Mouse (Mus musculus) forebrain, embryonic 12.5 days (tissue): Measurements from ENCODE around the gene Duox1. TPM values are rescaled to one million over a fixed set of nuclear protein-coding genes. Genes with fewer than 3 reads are reported as not detected.
"Not testable (repeated sequence)": the region's sequence is repeated elsewhere in the genome, so short reads cannot be mapped to it uniquely, and the experiment has no call there.

Experiments
- ATAC-seq: fragments of 200-750 bp; cut with Nextera tagmentation; 2 replicates; pipeline ENCODE4 v1.8.0; 2017; ENCODE audit warnings: moderate TSS enrichment; ENCODE audit not compliant: low FRiP score
- H3K27ac ChIP-seq: fragments of 300-500 bp; sonication (generic); 2 replicates; pipeline ENCODE4 v1.5.1; 2016; ENCODE audit warnings: mild to moderate bottlenecking
- H3K27me3 ChIP-seq: fragments of 300-500 bp; sonication (generic); 2 replicates; pipeline ENCODE4 v1.6.1; 2016; ENCODE audit warnings: mild to moderate bottlenecking
- H3K36me3 ChIP-seq: fragments of 300-500 bp; sonication (generic); replicated peaks from 2 replicates; pipeline ENCODE4 v1.6.1; 2016; ENCODE audit warnings: mild to moderate bottlenecking
- H3K4me1 ChIP-seq: fragments of 300-500 bp; sonication (generic); 2 replicates; pipeline ENCODE4 v1.6.1; 2016
- H3K4me2 ChIP-seq: fragments of 300-500 bp; sonication (generic); 2 replicates; pipeline ENCODE4 v1.6.1; 2016; ENCODE audit warnings: mild to moderate bottlenecking, moderate library complexity
- H3K4me3 ChIP-seq: fragments of 300-500 bp; sonication (generic); replicated peaks from 2 replicates; pipeline ENCODE4 v1.5.1; 2016; ENCODE audit warnings: mild to moderate bottlenecking
- H3K9ac ChIP-seq: fragments of 300-500 bp; sonication (generic); 2 replicates; pipeline ENCODE4 v1.6.1; 2016; ENCODE audit warnings: mild to moderate bottlenecking
- H3K9me3 ChIP-seq: fragments of 300-500 bp; sonication (generic); 2 replicates; pipeline ENCODE4 v1.6.1; 2016
- WGBS: fragments of 180-500 bp; shearing (Covaris S2); methylation state at CpG from one replicate; pipeline ENCODE4 v1.1.7; 2016; 5-methylcytosine and 5-hydroxymethylcytosine counted together
- polyA plus RNA-seq: library from polyadenylated mRNA; unstranded; fragments of >200 nt; fragmentation: Nextera tagmentation; extraction: Ambion mirVana; gene quantifications from 2 replicates; pipeline ENCODE4 v1.2.1, GENCODE M21; 2016

The Duox1 gene
- polyA plus RNA-seq, 1 experiment from 2014 or later = 0.04 TPM

DNA sequence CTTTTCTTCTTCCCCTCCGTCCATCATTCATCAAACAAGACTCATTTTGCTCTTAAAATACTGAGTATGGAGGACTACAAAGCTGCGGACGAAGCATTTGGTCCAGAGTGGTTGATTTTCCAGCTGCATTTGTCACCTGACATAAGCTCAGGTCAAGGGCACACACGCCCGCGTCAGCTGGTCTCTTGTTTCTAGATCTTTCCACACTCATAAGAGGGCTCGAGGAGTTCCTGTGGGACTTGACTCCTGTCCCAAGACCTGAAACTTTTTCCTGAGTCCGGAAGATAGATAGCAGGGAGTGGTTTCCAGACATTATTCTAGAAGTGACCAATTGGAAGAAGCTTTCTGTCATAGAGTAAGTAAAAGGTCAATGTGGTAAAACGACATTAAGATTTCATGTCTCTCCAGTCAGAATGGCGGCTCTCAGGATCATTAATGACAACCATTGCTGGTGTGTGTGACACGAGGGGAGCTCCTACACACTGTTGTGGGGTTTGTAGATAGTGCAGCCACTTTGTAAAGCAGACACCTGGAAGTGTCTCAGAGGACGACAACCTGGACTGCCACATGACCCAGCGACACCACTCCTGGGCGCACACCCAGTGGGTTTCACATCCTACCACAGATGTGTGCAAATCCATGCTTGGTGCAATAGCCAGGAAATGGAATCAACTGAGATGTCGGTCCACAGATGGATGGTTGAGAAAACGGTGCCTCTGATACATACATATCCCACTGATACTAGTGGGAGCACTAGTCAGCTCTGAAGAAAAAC, 66.0 kb downstream of the Duox1 start:
- Histone ChIP-seq H3K9me3 (no peaks in the 10 kb centered on the region), H3K9ac (no peak overlapping the region), H3K27me3 (0 out of 2 replicates have a peak, but pooled peaks cover 12% of the 10 kb centered on the region), H3K27ac (no peak overlapping the region), H3K4me1 (peaks cover 4% of the 10 kb centered on the region), H3K36me3 (no peaks in the 10 kb centered on the region), H3K4me3 (no peak overlapping the region), H3K4me2 (no peak overlapping the region)
- no peak for ATAC-seq
- WGBS = 74% methylated on average over 16 of the region's 16 CpGs

DNA sequence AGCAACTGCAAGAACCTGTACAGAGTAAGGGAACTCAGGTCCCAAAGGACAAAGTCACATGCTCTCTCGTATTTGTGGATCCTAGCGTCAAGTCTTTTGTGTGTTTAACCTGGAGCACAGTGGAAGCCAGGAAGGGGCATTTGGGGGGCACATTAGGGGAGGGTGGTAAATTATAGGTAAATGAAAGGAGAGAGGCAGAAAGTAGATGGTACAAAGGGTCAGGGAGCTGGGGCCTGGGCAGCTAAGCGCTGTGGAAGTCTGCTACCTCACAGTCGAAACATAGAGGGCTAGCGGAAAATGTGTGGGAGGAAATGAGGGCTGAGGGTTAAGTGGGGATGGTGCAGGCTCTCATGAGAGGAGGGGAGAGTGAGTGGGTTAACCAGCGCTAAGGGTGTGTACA, 66.6 kb downstream of the Duox1 start:
- Histone ChIP-seq H3K9ac (no peak overlapping the region), H3K27me3 (0 out of 2 replicates have a peak, but pooled peaks cover 12% of the 10 kb centered on the region), H3K27ac (no peak overlapping the region), H3K4me1 (peaks cover 4% of the 10 kb centered on the region), H3K4me3 (no peak overlapping the region), H3K9me3 (no peaks in the 10 kb centered on the region), H3K4me2 (no peak overlapping the region), H3K36me3 (no peaks in the 10 kb centered on the region)
- 88% methylated on average over 6 of the region's 6 CpGs for WGBS
- ATAC-seq = no peak

DNA sequence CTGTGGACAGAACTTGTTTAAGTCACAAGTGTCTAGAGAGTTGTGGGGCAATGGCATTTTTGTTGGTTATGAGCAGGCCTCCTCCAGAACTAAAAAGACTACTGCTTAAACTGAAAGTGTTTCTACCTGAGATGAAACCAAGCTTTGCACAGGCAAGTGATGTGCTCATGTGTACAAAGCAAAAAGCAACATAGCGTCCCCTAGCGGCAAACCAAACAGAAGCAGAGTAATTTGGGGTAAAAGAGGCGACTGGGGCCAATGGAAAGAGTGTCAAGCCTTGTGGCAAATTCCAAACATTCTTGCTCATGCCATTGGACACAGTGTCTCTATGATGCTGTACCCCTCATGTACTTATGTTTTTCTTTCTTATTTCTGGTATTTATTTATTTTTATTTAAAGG, 69.6 kb downstream of the Duox1 start:
- Histone ChIP-seq H3K4me3 (no peak overlapping the region), H3K36me3 (no peaks in the 10 kb centered on the region), H3K9me3 (no peaks in the 10 kb centered on the region), H3K4me1 (peaks cover 4% of the 10 kb centered on the region), H3K27me3 (0 out of 2 replicates have a peak, but pooled peaks cover 5% of the 10 kb centered on the region), H3K27ac (no peak overlapping the region), H3K9ac (no peak overlapping the region), H3K4me2 (no peak overlapping the region)
- 47% methylated on average over 3 of the region's 3 CpGs for WGBS
- ATAC-seq = no peak

DNA sequence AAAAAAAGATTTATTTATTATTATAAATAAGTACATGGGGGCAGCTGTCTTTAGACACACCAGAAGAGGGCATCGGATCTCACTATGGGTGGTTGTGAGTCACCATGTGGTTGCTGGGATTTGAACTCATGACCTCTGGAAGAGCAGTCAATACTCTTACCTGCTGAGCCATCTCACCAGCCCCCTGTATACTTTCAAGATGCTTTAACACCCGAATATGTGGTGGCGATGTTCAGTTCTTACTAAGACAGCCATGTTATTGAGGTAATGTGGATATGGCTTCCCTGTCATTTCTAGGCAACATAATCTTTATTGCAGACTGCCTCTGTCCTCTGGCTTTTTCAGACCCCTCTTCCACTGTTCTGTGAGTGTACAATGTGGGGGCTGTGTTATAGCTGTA, 71.7 kb downstream of the Duox1 start:
- H3K27me3 ChIP-seq, H3K36me3 ChIP-seq, H3K4me2 ChIP-seq, H3K9me3 ChIP-seq, ATAC-seq, H3K4me3 ChIP-seq, H3K4me1 ChIP-seq, H3K9ac ChIP-seq, H3K27ac ChIP-seq: not testable (repeated sequence)
- 98% methylated on average over 3 of the region's 3 CpGs for WGBS

DNA sequence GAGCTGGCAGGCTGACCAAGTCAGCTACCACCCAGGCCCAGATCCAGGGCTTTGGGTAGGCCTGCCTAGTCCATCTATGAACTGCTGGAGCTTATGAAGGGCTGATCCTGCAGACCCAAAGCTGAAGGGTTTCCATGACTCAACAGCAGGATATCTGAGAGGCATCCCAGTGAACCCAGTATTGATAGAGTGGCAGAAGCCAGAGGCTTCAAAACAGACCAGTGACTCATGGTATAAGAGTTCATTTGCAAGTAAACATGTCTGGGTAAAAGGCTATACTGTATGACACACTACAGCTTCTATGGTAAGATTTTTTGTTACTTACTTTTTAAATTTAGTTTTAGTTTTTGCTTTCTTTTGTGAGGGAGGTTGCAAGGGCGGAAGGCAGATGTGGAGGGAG, 80.7 kb downstream of the Duox1 start:
- Histone ChIP-seq H3K36me3 (no peaks in the 10 kb centered on the region), H3K9ac (no peak overlapping the region), H3K9me3 (no peaks in the 10 kb centered on the region), H3K27ac (no peak overlapping the region), H3K4me3 (no peak overlapping the region), H3K4me2 (no peak overlapping the region), H3K4me1 (no peaks in the 10 kb centered on the region), H3K27me3 (no peaks in the 10 kb centered on the region)
- no peak for ATAC-seq
- 84% methylated on average over 1 of the region's 1 CpGs for WGBS

Other genes with a start within 250 kb of the Duox1 start
- 15.3 and 16.9 TPM in 2 replicates for gene Spg11, start 197.3 kb upstream of the Duox1 start, polyA plus RNA-seq
- gene B2m, start 168.0 kb upstream of the Duox1 start, polyA plus RNA-seq = 80.0 and 89.6 TPM in 2 replicates
- gene Trim69, start 155.0 kb upstream of the Duox1 start, polyA plus RNA-seq = not detected in 2 replicates
- not detected in 2 replicates for gene Patl2, start 129.5 kb upstream of the Duox1 start, polyA plus RNA-seq
- not detected in 2 replicates for gene Terb2, start 129.4 kb upstream of the Duox1 start, polyA plus RNA-seq
- 23.9 and 24.3 TPM in 2 replicates for gene Sord, start 80.9 kb upstream of the Duox1 start, polyA plus RNA-seq
- gene Duox2, start 17.2 kb upstream of the Duox1 start, polyA plus RNA-seq = not detected in 2 replicates
- gene Duoxa2, start 16.8 kb upstream of the Duox1 start, polyA plus RNA-seq = not detected in 2 replicates
- gene Duoxa1, start 1.9 kb upstream of the Duox1 start, polyA plus RNA-seq = 0.17 TPM in 1 of 2 replicates, not detected in the other
- gene Shf, start 53.5 kb downstream of the Duox1 start, polyA plus RNA-seq = 5.1 and 6.8 TPM in 2 replicates
- not detected in 2 replicates for gene Slc28a2, start 110.8 kb downstream of the Duox1 start, polyA plus RNA-seq
- not detected in 2 replicates for gene Gm14085, start 169.3 kb downstream of the Duox1 start, polyA plus RNA-seq